Mouse (Mus musculus) CD8-positive naive resting alpha-beta T cell, adult 57 days (primary cell): Measurements from ENCODE around the gene Tmprss11e. TPM values are rescaled to one million over a fixed set of nuclear protein-coding genes. Genes with fewer than 3 reads are reported as not detected.

Experiments used
- total RNA-seq: library from RNA; stranded (reverse); gene quantifications from one replicate; pipeline ENCODE4 v1.2.4, GENCODE M21; 2023

The Tmprss11e gene
- not detected for total RNA-seq

DNA sequence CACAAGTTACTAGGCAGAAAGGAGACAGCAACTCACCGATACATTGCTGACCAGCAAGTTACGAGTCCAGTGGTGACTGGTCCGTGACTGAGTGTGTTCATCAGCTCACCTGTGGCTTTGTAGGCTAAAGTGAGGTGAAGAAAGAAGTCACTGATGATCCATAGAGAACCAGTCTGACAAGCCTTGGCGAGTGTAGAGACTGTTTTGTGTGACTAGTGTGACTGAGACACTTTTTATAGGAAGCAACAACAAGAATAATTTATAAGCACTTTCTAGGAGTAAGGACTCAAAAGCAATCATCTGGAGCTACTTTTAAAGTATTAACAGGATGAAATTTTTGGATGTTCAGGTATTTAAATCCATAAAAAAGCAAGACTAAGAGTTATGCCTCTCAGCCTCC is at the start of gene Tmprss11e:
Gene Tmprss11e, minus strand, starts transcription at position 101 of the 400 bp plus-strand sequence.

GRCm38 (mm10) chr5:86676262-86676661 is 69.4 kb downstream of the Tmprss11e start, which contains the start of gene Tmprss11b:
Tmprss11b (minus strand) TSS chr5:86676362.

Other genes starting within 250 kb of the Tmprss11e start
- gene Tmprss11g, start 227.2 kb downstream of the Tmprss11e start, total RNA-seq, result not detected
- gene Tmprss11f, start 113.4 kb downstream of the Tmprss11e start, total RNA-seq, result not detected
- gene Tmprss11b, start 69.5 kb downstream of the Tmprss11e start, total RNA-seq, result not detected
- gene Ythdc1, start 58.4 kb upstream of the Tmprss11e start, total RNA-seq, result 210 TPM
- gene Ugt2b34, start 161.1 kb upstream of the Tmprss11e start, total RNA-seq, result not detected
- gene Ugt2b1, start 180.7 kb upstream of the Tmprss11e start, total RNA-seq, result not detected